Comparison of ENCODE assay signal across 15 mouse cellular contexts in the genomic region with DNA sequence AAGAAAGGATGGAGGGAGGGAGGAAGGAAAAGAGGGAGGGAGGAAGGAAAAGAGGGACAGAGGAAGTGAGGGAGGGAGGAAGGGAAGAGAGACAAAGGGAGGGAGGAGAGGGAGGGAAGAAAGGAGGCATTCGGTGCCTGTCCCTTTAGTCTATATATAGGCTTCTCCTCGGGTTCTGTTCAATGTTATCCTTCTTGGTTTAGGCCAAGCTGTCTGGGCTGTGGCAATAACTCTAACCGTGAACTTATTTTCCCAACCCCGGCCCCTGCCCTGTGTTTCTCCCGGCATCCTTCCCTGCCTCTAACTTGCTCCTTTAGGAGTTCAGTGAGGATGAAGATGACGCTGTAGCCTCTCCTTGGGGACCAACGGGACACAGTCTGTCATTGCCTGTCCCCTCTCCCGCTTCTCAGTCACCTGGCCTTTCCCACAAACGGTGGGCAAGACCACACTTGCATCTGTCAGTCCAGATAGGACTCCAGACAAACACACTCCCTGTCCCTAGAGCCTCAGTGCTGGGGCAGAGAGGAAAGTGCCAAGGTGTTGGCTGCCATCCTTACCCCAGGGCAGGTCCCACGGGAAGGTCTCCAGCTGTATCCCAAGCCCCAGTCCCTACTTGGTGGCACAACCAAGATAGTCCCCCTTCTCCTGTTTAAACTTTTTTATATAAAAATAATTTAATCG. TPM values are rescaled to one million over a fixed set of nuclear protein-coding genes. Genes with fewer than 3 reads are reported as not detected.
"Had no signal": no experiment of that assay in that cellular context is flagged by ENCODE, and none has a peak within 500 bp of the region (broad histone marks: within the 10 kb centered on the region; RNA-seq: fewer than 3 reads in every experiment).

No protein-coding gene starts in this region.

- DNase-seq: kidney, adult 8-10 months; kidney, postnatal 36 days; layer of hippocampus, adult 9-11 months; left cerebral cortex, postnatal 4 days; midbrain, embryonic 14.5 days; right cerebral cortex, adult 18-20 months; right cerebral cortex, postnatal 25 days; thymus, postnatal 4 days had no signal

- H3K9me3 ChIP-seq: limb, embryonic 13.5 days; lung, embryonic 15.5 days; neural tube, embryonic 15.5 days had no signal

- H3K36me3 ChIP-seq: limb, embryonic 13.5 days; lung, embryonic 15.5 days; neural tube, embryonic 15.5 days had no signal

- H3K4me2 ChIP-seq: limb, embryonic 13.5 days; lung, embryonic 15.5 days; neural tube, embryonic 15.5 days had no signal

- H3K27ac ChIP-seq: limb, embryonic 13.5 days; lung, embryonic 15.5 days; neural tube, embryonic 15.5 days had no signal

- H3K4me3 ChIP-seq: limb, embryonic 13.5 days; lung, embryonic 15.5 days; myocyte; neural tube, embryonic 15.5 days had no signal

- H3K9ac ChIP-seq: limb, embryonic 13.5 days; lung, embryonic 15.5 days; neural tube, embryonic 15.5 days had no signal

RNA-seq across cellular contexts. Expression of a gene that starts 4.3 kb away (rescaled TPM):
- total RNA-seq: megakaryocyte-erythroid progenitor cell, adult 5-6 weeks had no signal

RNA-seq across cellular contexts. Expression of a gene that starts 45.3 kb away (rescaled TPM):
- total RNA-seq: liver, adult 2 months had no signal
- polyA plus RNA-seq: liver, embryonic 16.5 days; myocyte had no signal
